Mouse (Mus musculus) lung, adult 2 months (tissue): ENCODE measurements around the gene Mdga2.

Experiments used
- CTCF ChIP-seq: fragments of 200-500 bp; IDR thresholded peaks from 2 replicates; pipeline ENCODE4 v1.5.1; 2011; ENCODE audit warnings: mild to moderate bottlenecking, low read length, control low read depth; ENCODE audit not compliant: insufficient read depth
- POLR2A ChIP-seq: fragments of 200-500 bp; IDR thresholded peaks from 2 replicates; pipeline ENCODE4 v1.6.1; 2011; ENCODE audit warnings: low read depth, mild to moderate bottlenecking, control low read depth, low read length, borderline replicate concordance; ENCODE audit errors: extremely low read depth

GRCm38 (mm10) chr12:66954129-66954528 is 268.2 kb downstream of the Mdga2 start:
- no peak for TF ChIP-seq CTCF
- TF ChIP-seq POLR2A: no peak
